Mouse (Mus musculus): ENCODE data around the gene Slc35g1. TPM values are rescaled to one million over a fixed set of nuclear protein-coding genes. Genes with fewer than 3 reads are reported as not detected.

The Slc35g1 gene
- polyA plus RNA-seq, 1 experiment from 2014 or later, result 6.6 TPM

GRCm38 (mm10) chr19:38410357-38411056 lies 14.7 kb downstream of the Slc35g1 start:
- H3K36me3 ChIP-seq (ENCODE audit: control insufficient read depth, insufficient read depth, low read length), result no peaks in the 10 kb centered on the region; the same call in 1 of the 2 replicates
- no peaks in the 10 kb centered on the region for H3K27me3 ChIP-seq (ENCODE audit: control insufficient read depth, insufficient read depth, low read length)
- H3K4me2 ChIP-seq (ENCODE audit: low read depth, low read length, severe bottlenecking), result no peak overlapping the region
- H3K27ac ChIP-seq (ENCODE audit: low read depth, low read length), result no peak overlapping the region
- DNase-seq (ENCODE audit: low spot score), result no peak
- no peak for ATAC-seq (replicated peaks; ENCODE audit: low FRiP score)
- 90% methylated on average over 10 of the region's 10 CpGs for WGBS
- H3K9ac ChIP-seq (ENCODE audit: low read length), result no peak overlapping the region
- no peaks in the 10 kb centered on the region for H3K9me3 ChIP-seq (ENCODE audit: control insufficient read depth, low read length)
- no peak overlapping the region for H3K4me3 ChIP-seq (ENCODE audit: low read depth, low read length)
- no peaks in the 10 kb centered on the region for H3K4me1 ChIP-seq (replicated peaks; ENCODE audit: control insufficient read depth, insufficient read depth, low read length)

- 82% methylated on average over 6 of the region's 6 CpGs for WGBS
- H3K27ac ChIP-seq (ENCODE audit: low read depth, low read length), result no peak overlapping the region
Measured at GRCm38 (mm10) chr19:38413861-38414260, 18.1 kb downstream of the Slc35g1 start.

GRCm38 (mm10) chr19:38418819-38419423 lies 23.1 kb downstream of the Slc35g1 start:
- H3K36me3 ChIP-seq (ENCODE audit: control insufficient read depth, insufficient read depth, low read length), result no peaks in the 10 kb centered on the region
- ATAC-seq (replicated peaks; ENCODE audit: low FRiP score), result no peak
- WGBS, result 83% methylated on average over 4 of the region's 4 CpGs
- no peak overlapping the region for H3K4me2 ChIP-seq (ENCODE audit: low read depth, low read length, severe bottlenecking)
- H3K4me3 ChIP-seq (ENCODE audit: low read depth, low read length), result no peak overlapping the region
- H3K9ac ChIP-seq (ENCODE audit: low read length), result no peak overlapping the region
- no peak for DNase-seq (ENCODE audit: low spot score)
- no peaks in the 10 kb centered on the region for H3K4me1 ChIP-seq (replicated peaks; ENCODE audit: control insufficient read depth, insufficient read depth, low read length)
- H3K27ac ChIP-seq (ENCODE audit: low read depth, low read length), result no peak overlapping the region
- H3K9me3 ChIP-seq (ENCODE audit: control insufficient read depth, low read length), result no peaks in the 10 kb centered on the region
- no peaks in the 10 kb centered on the region for H3K27me3 ChIP-seq (ENCODE audit: control insufficient read depth, insufficient read depth, low read length)

More at GRCm38 (mm10) chr19:38413861-38414260, 18.1 kb downstream of the Slc35g1 start:
- Histone ChIP-seq H3K9me3 (ENCODE audit: control insufficient read depth, low read length) (no peaks in the 10 kb centered on the region), H3K27me3 (ENCODE audit: control insufficient read depth, insufficient read depth, low read length) (no peaks in the 10 kb centered on the region), H3K9ac (ENCODE audit: low read length) (no peak overlapping the region), H3K4me1 (replicated peaks; ENCODE audit: control insufficient read depth, insufficient read depth, low read length) (no peaks in the 10 kb centered on the region), H3K4me2 (ENCODE audit: low read depth, low read length, severe bottlenecking) (no peak overlapping the region), H3K4me3 (ENCODE audit: low read depth, low read length) (no peak overlapping the region), H3K36me3 (ENCODE audit: control insufficient read depth, insufficient read depth, low read length) (no peaks in the 10 kb centered on the region)
- ATAC-seq (replicated peaks; ENCODE audit: low FRiP score) (no peak), DNase-seq (ENCODE audit: low spot score) (no peak)

- no peak for ATAC-seq (replicated peaks; ENCODE audit: low FRiP score)
- Histone ChIP-seq H3K4me1 (replicated peaks; ENCODE audit: control insufficient read depth, insufficient read depth, low read length) (no peaks in the 10 kb centered on the region), H3K27ac (ENCODE audit: low read depth, low read length) (no peak overlapping the region), H3K4me3 (ENCODE audit: low read depth, low read length) (no peak overlapping the region), H3K9ac (ENCODE audit: low read length) (no peak overlapping the region), H3K27me3 (ENCODE audit: control insufficient read depth, insufficient read depth, low read length) (no peaks in the 10 kb centered on the region), H3K4me2 (ENCODE audit: low read depth, low read length, severe bottlenecking) (no peak overlapping the region), H3K36me3 (ENCODE audit: control insufficient read depth, insufficient read depth, low read length) (no peaks in the 10 kb centered on the region), H3K9me3 (ENCODE audit: control insufficient read depth, low read length) (no peaks in the 10 kb centered on the region)
- DNase-seq (ENCODE audit: low spot score), result no peak
- 86% methylated on average over 4 of the region's 4 CpGs for WGBS
Measured at GRCm38 (mm10) chr19:38420751-38421295, 25.0 kb downstream of the Slc35g1 start.

GRCm38 (mm10) chr19:38421436-38421835 lies 25.7 kb downstream of the Slc35g1 start:
- 63% methylated on average over 7 of the region's 7 CpGs for WGBS
- no peak for DNase-seq (ENCODE audit: low spot score)
- no peak overlapping the region for H3K27ac ChIP-seq (ENCODE audit: low read depth, low read length)
- no peaks in the 10 kb centered on the region for H3K27me3 ChIP-seq (ENCODE audit: control insufficient read depth, insufficient read depth, low read length)
- H3K9me3 ChIP-seq (ENCODE audit: control insufficient read depth, low read length), result no peaks in the 10 kb centered on the region
- no peak overlapping the region for H3K4me3 ChIP-seq (ENCODE audit: low read depth, low read length)
- no peaks in the 10 kb centered on the region for H3K4me1 ChIP-seq (replicated peaks; ENCODE audit: control insufficient read depth, insufficient read depth, low read length)
- no peak for ATAC-seq (replicated peaks; ENCODE audit: low FRiP score)
- H3K4me2 ChIP-seq (ENCODE audit: low read depth, low read length, severe bottlenecking), result no peak overlapping the region
- H3K9ac ChIP-seq (ENCODE audit: low read length), result no peak overlapping the region
- H3K36me3 ChIP-seq (ENCODE audit: control insufficient read depth, insufficient read depth, low read length), result no peaks in the 10 kb centered on the region

GRCm38 (mm10) chr19:38422926-38423325 lies 27.1 kb downstream of the Slc35g1 start:
- no peak for ATAC-seq (replicated peaks; ENCODE audit: low FRiP score)

GRCm38 (mm10) chr19:38423884-38424283 lies 28.1 kb downstream of the Slc35g1 start:
- no peaks in the 10 kb centered on the region for H3K27me3 ChIP-seq (ENCODE audit: control insufficient read depth, insufficient read depth, low read length)
- H3K9ac ChIP-seq (ENCODE audit: low read length), result no peak overlapping the region
- H3K4me2 ChIP-seq (ENCODE audit: low read depth, low read length, severe bottlenecking), result no peak overlapping the region
- ATAC-seq (replicated peaks; ENCODE audit: low FRiP score) (no peak), DNase-seq (ENCODE audit: low spot score) (no peak)
- 37% methylated on average over 7 of the region's 7 CpGs for WGBS
- H3K4me1 ChIP-seq (replicated peaks; ENCODE audit: control insufficient read depth, insufficient read depth, low read length), result no peaks in the 10 kb centered on the region
- H3K27ac ChIP-seq (ENCODE audit: low read depth, low read length), result no peak overlapping the region
- H3K9me3 ChIP-seq (ENCODE audit: control insufficient read depth, low read length), result no peaks in the 10 kb centered on the region
- H3K4me3 ChIP-seq (ENCODE audit: low read depth, low read length), result no peak overlapping the region
- no peaks in the 10 kb centered on the region for H3K36me3 ChIP-seq (ENCODE audit: control insufficient read depth, insufficient read depth, low read length)

More at GRCm38 (mm10) chr19:38422926-38423325, 27.1 kb downstream of the Slc35g1 start:
- no peak overlapping the region for H3K4me3 ChIP-seq (ENCODE audit: low read depth, low read length)
- no peak for DNase-seq (ENCODE audit: low spot score)
- no peaks in the 10 kb centered on the region for H3K9me3 ChIP-seq (ENCODE audit: control insufficient read depth, low read length)
- H3K9ac ChIP-seq (ENCODE audit: low read length), result no peak overlapping the region
- WGBS, result 67% methylated on average over 6 of the region's 6 CpGs
- H3K27me3 ChIP-seq (ENCODE audit: control insufficient read depth, insufficient read depth, low read length), result no peaks in the 10 kb centered on the region
- no peak overlapping the region for H3K27ac ChIP-seq (ENCODE audit: low read depth, low read length)
- H3K36me3 ChIP-seq (ENCODE audit: control insufficient read depth, insufficient read depth, low read length), result no peaks in the 10 kb centered on the region
- H3K4me2 ChIP-seq (ENCODE audit: low read depth, low read length, severe bottlenecking), result no peak overlapping the region
- H3K4me1 ChIP-seq (replicated peaks; ENCODE audit: control insufficient read depth, insufficient read depth, low read length), result no peaks in the 10 kb centered on the region

- no peak overlapping the region for H3K9ac ChIP-seq (ENCODE audit: low read length)
- no peaks in the 10 kb centered on the region for H3K27me3 ChIP-seq (ENCODE audit: control insufficient read depth, insufficient read depth, low read length)
- H3K4me2 ChIP-seq (ENCODE audit: low read depth, low read length, severe bottlenecking), result no peak overlapping the region
- H3K4me1 ChIP-seq (replicated peaks; ENCODE audit: control insufficient read depth, insufficient read depth, low read length), result no peaks in the 10 kb centered on the region
- H3K27ac ChIP-seq (ENCODE audit: low read depth, low read length), result no peak overlapping the region
- H3K36me3 ChIP-seq (ENCODE audit: control insufficient read depth, insufficient read depth, low read length), result no peaks in the 10 kb centered on the region
- no peak overlapping the region for H3K4me3 ChIP-seq (ENCODE audit: low read depth, low read length)
- ATAC-seq (replicated peaks; ENCODE audit: low FRiP score) (no peak), DNase-seq (ENCODE audit: low spot score) (no peak)
- WGBS, result 83% methylated on average over 7 of the region's 7 CpGs
- no peaks in the 10 kb centered on the region for H3K9me3 ChIP-seq (ENCODE audit: control insufficient read depth, low read length)
Measured at GRCm38 (mm10) chr19:38424581-38424980, 28.8 kb downstream of the Slc35g1 start.

Measured in forebrain, embryonic 11.5 days (tissue).